Mouse (Mus musculus): ENCODE results near the gene Lag3. TPM values are rescaled to one million over a fixed set of nuclear protein-coding genes. Genes with fewer than 3 reads are reported as not detected.
A peak's percentile ranks its signal among the peaks of the same experiment; 100 is the strongest.

Lag3 gene
- 2.6 and 3.3 TPM in 2 replicates for polyA plus RNA-seq (2015; fragmentation: Nextera tagmentation; extraction: Ambion mirVana)

DNA sequence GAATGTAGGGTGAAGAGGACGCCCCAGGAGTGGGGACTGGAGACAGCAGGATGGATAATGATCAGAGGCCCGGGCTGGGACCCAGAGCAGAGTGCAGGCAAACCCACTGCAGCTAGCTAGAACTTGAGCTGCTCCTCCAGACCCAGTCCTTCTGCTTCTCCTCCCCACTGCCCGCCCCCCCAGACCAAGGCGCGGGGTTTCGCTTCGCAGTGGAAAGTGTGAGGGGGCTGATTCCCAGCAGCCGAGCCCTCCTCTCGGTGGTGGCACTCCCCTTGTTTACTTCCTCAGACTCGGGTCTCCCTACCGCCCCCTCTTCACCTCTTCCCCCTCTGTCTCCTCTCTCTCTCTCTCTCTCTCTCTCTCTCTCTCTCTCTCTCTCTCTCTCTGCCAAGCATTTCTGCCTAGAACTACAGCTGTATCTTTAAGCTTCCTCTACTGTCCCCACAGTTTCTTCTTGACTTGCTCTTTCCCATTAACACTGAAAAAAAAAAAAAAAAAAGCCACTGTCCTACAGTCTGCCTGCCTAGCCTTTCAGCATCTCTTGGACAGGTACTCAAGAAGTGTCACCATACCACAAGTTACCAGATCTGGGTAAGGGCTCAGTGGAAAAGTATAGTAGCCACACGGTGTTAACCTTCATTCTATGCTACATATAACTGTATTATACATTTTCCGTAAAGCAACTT lies at the start of gene Lag3:
Gene Lag3 (minus strand): TSS at position 173 of the 686 bp plus-strand sequence.
- Histone ChIP-seq H3K27me3 (no peaks in the 10 kb centered on the region), H3K4me1 (peaks cover 34% of the 10 kb centered on the region), H3K4me2 (replicated peaks) (no peak within 1 kb of the TSS), H3K27ac (replicated peaks) (peak within 1 kb of the TSS; percentile 100; the same call in 1 of the 2 replicates), H3K9me3 (no peaks in the 10 kb centered on the region), H3K36me3 (peaks cover 27% of the 10 kb centered on the region), H3K9ac (replicated peaks) (no peak within 1 kb of the TSS), H3K4me3 (no peak within 1 kb of the TSS)
- no peak for ATAC-seq (replicated peaks)
- WGBS = 20% methylated on average over 13 of the region's 13 CpGs

GRCm38 (mm10) chr6:124961021-124961420 lies 49.5 kb upstream of the Lag3 start:
- H3K9ac ChIP-seq (replicated peaks) = no peak overlapping the region
- 92% methylated on average over 12 of the region's 12 CpGs for WGBS
- H3K9me3 ChIP-seq = no peaks in the 10 kb centered on the region
- H3K36me3 ChIP-seq = peaks cover 42% of the 10 kb centered on the region
- ATAC-seq (replicated peaks) = no peak
- no peak overlapping the region for H3K4me2 ChIP-seq (replicated peaks)
- no peak overlapping the region for H3K4me3 ChIP-seq
- H3K27me3 ChIP-seq = no peaks in the 10 kb centered on the region
- peaks cover 11% of the 10 kb centered on the region for H3K4me1 ChIP-seq
- no peak overlapping the region for H3K27ac ChIP-seq (replicated peaks)

DNA sequence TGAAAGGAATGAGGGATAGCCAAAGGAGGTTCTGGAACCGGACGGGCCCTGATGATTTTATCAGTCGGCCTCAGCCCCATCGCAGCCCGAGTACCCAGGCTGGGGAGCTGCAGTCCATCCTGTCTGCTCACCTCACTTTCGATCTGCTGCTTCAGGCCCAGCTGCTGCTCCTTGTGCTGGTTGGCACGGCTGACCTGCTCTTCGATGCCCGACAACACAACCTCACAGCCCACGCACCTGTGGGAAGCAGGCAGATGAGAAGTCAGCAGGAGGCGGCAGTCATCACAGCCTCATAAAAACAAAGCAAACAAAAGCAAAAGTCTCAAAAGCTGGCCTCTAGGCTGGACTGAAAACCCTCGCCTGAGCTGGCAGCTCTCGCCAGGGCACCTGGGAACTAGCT lies 48.5 kb upstream of the Lag3 start:
- Histone ChIP-seq H3K9ac (replicated peaks) (no peak overlapping the region), H3K27ac (replicated peaks) (no peak overlapping the region), H3K4me2 (replicated peaks) (no peak overlapping the region), H3K27me3 (no peaks in the 10 kb centered on the region), H3K9me3 (no peaks in the 10 kb centered on the region), H3K4me1 (peaks cover 9% of the 10 kb centered on the region), H3K36me3 (peaks cover 46% of the 10 kb centered on the region), H3K4me3 (no peak overlapping the region)
- no peak for ATAC-seq (replicated peaks)
- 91% methylated on average over 13 of the region's 13 CpGs for WGBS

- WGBS = 83% methylated on average over 3 of the region's 3 CpGs
- H3K36me3 ChIP-seq = peaks cover 46% of the 10 kb centered on the region
- no peak overlapping the region for H3K4me2 ChIP-seq (replicated peaks)
- H3K4me1 ChIP-seq = no peaks in the 10 kb centered on the region
- no peaks in the 10 kb centered on the region for H3K9me3 ChIP-seq
- H3K4me3 ChIP-seq = no peak overlapping the region
- H3K9ac ChIP-seq (replicated peaks) = no peak overlapping the region
- ATAC-seq (replicated peaks) = no peak
- H3K27me3 ChIP-seq = no peaks in the 10 kb centered on the region
- H3K27ac ChIP-seq (replicated peaks) = no peak overlapping the region
Measured at GRCm38 (mm10) chr6:124958127-124958526, 46.6 kb upstream of the Lag3 start.

DNA sequence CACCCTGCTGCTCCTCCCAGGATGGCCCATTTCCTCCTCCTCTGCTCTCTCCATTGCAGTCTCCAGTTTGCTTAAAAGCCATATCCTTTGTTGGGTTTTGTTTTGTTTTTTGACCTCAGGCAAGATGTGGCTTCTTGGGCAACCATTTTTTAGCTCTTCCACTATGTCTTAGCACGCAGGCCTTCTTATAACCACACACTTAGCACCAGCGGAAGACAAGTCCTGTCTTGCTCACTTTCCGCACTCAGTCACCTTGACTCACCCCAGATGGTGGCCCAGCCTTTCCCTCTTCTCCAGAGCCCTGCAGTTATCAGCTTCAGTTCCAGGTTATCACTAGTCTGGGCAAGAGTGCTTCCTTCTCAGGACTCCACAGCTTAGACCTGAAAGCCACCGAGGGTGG lies 43.7 kb upstream of the Lag3 start:
- Histone ChIP-seq H3K4me1 (no peaks in the 10 kb centered on the region), H3K36me3 (peaks cover 35% of the 10 kb centered on the region), H3K9me3 (no peaks in the 10 kb centered on the region), H3K9ac (replicated peaks) (no peak overlapping the region), H3K27me3 (no peaks in the 10 kb centered on the region), H3K27ac (replicated peaks) (no peak overlapping the region), H3K4me2 (replicated peaks) (no peak overlapping the region), H3K4me3 (no peak overlapping the region)
- 96% methylated on average over 4 of the region's 4 CpGs for WGBS
- no peak for ATAC-seq (replicated peaks)

DNA sequence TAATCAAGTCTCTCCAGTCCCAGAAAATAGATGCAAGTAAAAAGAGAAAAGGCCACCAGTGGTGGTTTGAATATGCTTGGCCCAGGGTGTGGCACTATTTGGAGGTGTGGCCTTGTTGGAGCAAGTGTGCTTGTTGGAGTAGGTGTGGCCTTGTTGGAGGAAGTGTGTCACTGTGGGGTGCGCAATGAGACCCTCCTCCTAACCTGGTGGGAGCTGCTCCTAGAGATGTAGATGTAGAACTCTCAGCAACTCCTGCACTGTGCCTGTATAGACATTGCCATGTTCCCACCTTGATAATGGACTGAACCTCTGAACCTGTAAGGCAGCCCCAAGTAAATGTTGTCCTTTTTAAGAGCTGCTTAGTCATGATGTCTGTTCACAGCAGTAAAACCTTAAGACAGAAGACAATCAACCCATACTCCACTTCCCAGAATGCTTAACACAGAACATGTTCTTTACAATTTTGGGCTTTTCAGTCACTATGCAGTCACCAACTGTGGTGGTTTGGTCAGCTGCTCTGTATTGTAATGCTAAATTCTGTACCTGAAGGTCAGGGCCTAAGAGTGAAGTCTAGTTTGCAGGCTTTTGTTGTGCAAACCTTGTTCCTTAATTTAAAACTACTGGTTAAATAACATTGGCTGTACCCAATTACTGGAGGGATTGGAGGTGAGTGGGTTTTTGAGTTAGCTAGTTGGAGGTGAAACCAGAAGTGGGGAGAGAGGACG lies 42.6 kb upstream of the Lag3 start:
- Histone ChIP-seq H3K4me1 (no peaks in the 10 kb centered on the region), H3K9ac (replicated peaks) (no peak overlapping the region), H3K4me3 (no peak overlapping the region), H3K4me2 (replicated peaks) (no peak overlapping the region), H3K36me3 (peaks cover 24% of the 10 kb centered on the region), H3K9me3 (no peaks in the 10 kb centered on the region), H3K27me3 (no peaks in the 10 kb centered on the region), H3K27ac (replicated peaks) (no peak overlapping the region)
- no peak for ATAC-seq (replicated peaks)
- 89% methylated on average over 2 of the region's 2 CpGs for WGBS

- no peaks in the 10 kb centered on the region for H3K9me3 ChIP-seq
- WGBS = 88% methylated on average over 3 of the region's 3 CpGs
- no peak overlapping the region for H3K4me3 ChIP-seq
- H3K9ac ChIP-seq (replicated peaks) = no peak overlapping the region
- H3K4me1 ChIP-seq = no peaks in the 10 kb centered on the region
- no peak overlapping the region for H3K4me2 ChIP-seq (replicated peaks)
- no peak overlapping the region for H3K27ac ChIP-seq (replicated peaks)
- ATAC-seq (replicated peaks) = no peak
- H3K36me3 ChIP-seq = peaks cover 2% of the 10 kb centered on the region; the same call in 1 of the 2 replicates
- H3K27me3 ChIP-seq = no peaks in the 10 kb centered on the region
Measured at GRCm38 (mm10) chr6:124943526-124943925, 32.0 kb upstream of the Lag3 start.

DNA sequence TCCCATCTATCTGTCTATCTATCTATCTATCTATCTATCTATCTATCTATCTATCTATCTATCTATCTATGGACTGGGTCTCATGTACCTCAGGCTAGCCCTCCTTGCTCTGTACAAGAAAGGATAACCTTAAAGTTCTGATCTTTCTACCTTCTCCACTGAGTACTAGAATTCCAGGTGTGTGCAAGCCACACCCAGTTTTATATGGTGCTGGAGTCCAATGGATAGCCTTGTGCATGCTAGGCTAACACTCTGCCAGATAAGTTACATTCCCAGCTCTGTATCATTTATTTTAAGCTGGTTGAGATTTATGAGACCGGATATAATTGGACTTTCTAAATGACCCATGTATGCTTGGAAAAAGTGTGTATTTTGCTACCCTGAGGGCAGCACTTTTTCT lies 30.2 kb upstream of the Lag3 start:
- Histone ChIP-seq H3K4me3 (no peak overlapping the region), H3K36me3 (peaks cover 12% of the 10 kb centered on the region), H3K9me3 (no peaks in the 10 kb centered on the region), H3K4me1 (no peaks in the 10 kb centered on the region), H3K4me2 (replicated peaks) (no peak overlapping the region), H3K9ac (replicated peaks) (no peak overlapping the region), H3K27me3 (no peaks in the 10 kb centered on the region), H3K27ac (replicated peaks) (no peak overlapping the region)
- no peak for ATAC-seq (replicated peaks)
- WGBS = 100% methylated on average over 1 of the region's 1 CpGs

DNA sequence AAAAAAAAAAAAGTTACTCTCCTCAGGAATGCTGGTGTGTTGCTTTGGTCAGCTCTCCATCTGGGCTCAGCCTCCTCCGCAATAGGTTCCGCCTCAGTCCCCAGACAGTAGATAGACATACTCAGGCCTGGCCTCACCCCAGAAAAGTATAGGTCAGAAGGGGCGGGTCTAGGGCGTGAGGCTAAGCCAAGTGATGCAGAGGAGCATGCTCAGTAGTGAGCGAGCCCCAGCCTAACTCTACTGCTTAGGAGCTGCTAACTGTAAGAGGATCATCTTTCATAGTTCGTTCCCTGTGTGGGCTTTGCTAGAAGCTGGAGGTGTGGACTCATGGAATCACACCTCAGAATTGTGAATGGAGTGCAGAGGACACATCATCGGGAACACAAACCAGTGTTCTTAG lies 27.0 kb upstream of the Lag3 start:
- Histone ChIP-seq H3K27ac (replicated peaks) (no peak overlapping the region), H3K36me3 (peaks cover 43% of the 10 kb centered on the region), H3K4me2 (replicated peaks) (no peak overlapping the region), H3K4me1 (no peaks in the 10 kb centered on the region), H3K9ac (replicated peaks) (no peak overlapping the region), H3K4me3 (no peak overlapping the region), H3K9me3 (no peaks in the 10 kb centered on the region), H3K27me3 (no peaks in the 10 kb centered on the region)
- no peak for ATAC-seq (replicated peaks)
- 93% methylated on average over 7 of the region's 7 CpGs for WGBS

DNA sequence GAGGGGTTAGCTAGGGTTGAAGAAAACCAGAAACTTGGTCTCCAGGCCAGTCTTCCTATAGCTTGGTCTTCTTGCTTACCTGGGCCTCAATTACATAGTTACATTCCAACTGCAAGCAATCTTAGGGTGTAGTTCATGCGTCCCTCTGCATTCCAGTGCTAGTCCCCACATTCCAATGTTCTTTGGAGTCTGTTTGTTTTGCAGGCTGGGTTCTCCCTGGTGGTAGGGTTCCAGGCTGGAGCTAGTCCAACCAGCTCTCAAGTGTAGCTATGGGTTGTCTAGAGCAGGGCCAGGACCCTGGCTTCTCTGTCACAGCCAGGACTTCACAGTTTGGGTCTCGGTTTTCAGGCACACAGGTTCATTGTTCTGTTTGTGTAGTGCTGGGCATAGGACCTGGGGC lies 26.0 kb upstream of the Lag3 start:
- H3K27ac ChIP-seq (replicated peaks) = no peak overlapping the region
- H3K9ac ChIP-seq (replicated peaks) = no peak overlapping the region
- H3K4me1 ChIP-seq = peaks cover 6% of the 10 kb centered on the region
- 86% methylated on average over 2 of the region's 2 CpGs for WGBS
- H3K27me3 ChIP-seq = no peaks in the 10 kb centered on the region
- H3K4me2 ChIP-seq (replicated peaks) = no peak overlapping the region
- peaks cover 47% of the 10 kb centered on the region for H3K36me3 ChIP-seq
- no peaks in the 10 kb centered on the region for H3K9me3 ChIP-seq
- no peak for ATAC-seq (replicated peaks)
- H3K4me3 ChIP-seq = no peak overlapping the region

DNA sequence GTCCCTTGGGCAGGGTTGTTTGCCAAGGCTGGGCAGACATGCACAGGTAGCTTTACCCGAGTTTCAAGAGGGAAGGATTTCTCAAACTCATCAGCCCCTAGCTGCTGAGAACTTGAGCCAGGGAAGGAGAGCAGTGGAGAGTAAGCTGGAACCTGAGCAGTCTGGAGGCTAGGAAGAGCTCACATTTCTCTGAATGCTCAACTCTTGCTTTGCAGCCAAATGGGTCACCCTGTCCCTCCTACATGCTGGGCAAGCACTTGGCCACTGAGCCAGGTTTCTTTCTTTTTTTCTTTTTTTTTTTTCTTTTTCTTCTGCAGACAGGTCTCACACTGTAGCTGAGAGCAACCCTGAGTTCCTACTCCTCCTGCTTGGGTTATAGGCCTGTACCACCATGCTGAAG lies 25.2 kb upstream of the Lag3 start:
- no peak overlapping the region for H3K4me2 ChIP-seq (replicated peaks)
- H3K9ac ChIP-seq (replicated peaks) = no peak overlapping the region
- peaks cover 13% of the 10 kb centered on the region for H3K4me1 ChIP-seq
- H3K27ac ChIP-seq (replicated peaks) = no peak overlapping the region
- no peaks in the 10 kb centered on the region for H3K9me3 ChIP-seq
- H3K36me3 ChIP-seq = peaks cover 47% of the 10 kb centered on the region
- 90% methylated on average over 1 of the region's 1 CpGs for WGBS
- ATAC-seq (replicated peaks) = no peak
- H3K27me3 ChIP-seq = no peaks in the 10 kb centered on the region
- no peak overlapping the region for H3K4me3 ChIP-seq

DNA sequence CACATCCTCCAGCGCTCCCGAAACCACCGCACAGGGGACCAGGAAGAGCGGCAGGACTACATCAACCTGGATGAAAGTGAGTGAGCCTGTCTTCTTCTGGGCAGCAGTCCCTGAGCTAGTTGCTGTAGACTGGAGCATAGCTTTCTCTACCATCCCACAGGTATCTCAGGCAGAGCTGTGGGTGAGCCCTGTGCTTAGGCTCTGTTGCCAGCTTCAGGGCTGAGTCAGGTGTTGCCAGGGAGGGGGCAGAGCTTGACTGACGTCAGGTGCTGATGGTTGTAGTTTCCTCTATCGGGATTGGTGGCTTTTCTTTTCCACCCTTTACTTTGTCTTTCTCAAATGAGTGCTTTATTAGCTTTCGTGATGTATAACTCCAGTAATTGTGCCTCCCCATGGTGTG lies 23.2 kb upstream of the Lag3 start:
- peaks cover 47% of the 10 kb centered on the region for H3K36me3 ChIP-seq
- H3K4me3 ChIP-seq = no peak overlapping the region
- H3K27me3 ChIP-seq = no peaks in the 10 kb centered on the region
- 89% methylated on average over 7 of the region's 7 CpGs for WGBS
- no peak overlapping the region for H3K27ac ChIP-seq (replicated peaks)
- H3K9me3 ChIP-seq = no peaks in the 10 kb centered on the region
- no peak for ATAC-seq (replicated peaks)
- no peak overlapping the region for H3K4me2 ChIP-seq (replicated peaks)
- H3K4me1 ChIP-seq = peaks cover 20% of the 10 kb centered on the region
- 0 out of 2 replicates have a peak overlapping the region, but pooled peaks have one; percentile 4 for H3K9ac ChIP-seq (replicated peaks)

All from forebrain, embryonic 15.5 days (tissue).